Mouse (Mus musculus) ES-Bruce4 (cell line): ENCODE data around the gene Ing4.

ENCODE experiments used
- CTCF ChIP-seq: IDR thresholded peaks from one replicate; pipeline ENCODE4 v1.8.1; 2011; ENCODE audit warnings: low read depth, low read length
- EP300 ChIP-seq: IDR thresholded peaks from 2 replicates; pipeline ENCODE4 v1.6.1; 2011; ENCODE audit warnings: low read depth, low read length; ENCODE audit not compliant: insufficient read depth
- POLR2A ChIP-seq: IDR thresholded peaks from one replicate; pipeline ENCODE4 v1.8.1; 2011; ENCODE audit warnings: low read length; ENCODE audit not compliant: insufficient read depth

DNA sequence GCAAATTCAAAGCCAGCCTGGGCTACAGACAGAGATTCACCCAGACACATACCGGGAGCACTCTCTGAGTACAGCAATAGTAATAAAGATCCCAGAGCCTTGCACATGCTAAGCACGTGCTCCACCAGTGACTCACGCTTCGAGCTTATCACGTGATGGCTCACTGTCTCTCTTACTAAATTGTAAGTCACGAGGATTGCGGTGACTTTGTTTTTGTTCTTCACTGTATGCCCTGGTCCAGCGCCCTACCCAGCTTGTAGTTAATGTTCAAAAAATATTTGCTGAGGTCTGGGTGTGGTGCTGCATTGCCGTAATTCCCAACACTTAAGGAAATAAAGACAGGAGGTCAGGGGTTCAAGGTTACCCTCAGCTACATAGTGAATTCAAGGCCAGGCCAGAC, 46.2 kb upstream of the Ing4 start:
- no peak for TF ChIP-seq CTCF
- no peak for TF ChIP-seq POLR2A
- no peak for TF ChIP-seq EP300
